ENCODE assay signal across 8 mouse cellular contexts in genomic region chr7:64839281-64839680, GRCm38 (mm10). TPM values are rescaled to one million over a fixed set of nuclear protein-coding genes. Genes with fewer than 3 reads are reported as not detected.
DNase-seq lines count a peak whose midpoint lies in the region; ATAC-seq and TF ChIP-seq lines count a peak whose summit lies in the region.
"Had no signal": no experiment of that assay in that cellular context is flagged by ENCODE, and none has a peak within 500 bp of the region (broad histone marks: within the 10 kb centered on the region; RNA-seq: fewer than 3 reads in every experiment).

No protein-coding gene starts in this region.

- H3K4me3 ChIP-seq in forebrain, embryonic 11.5 days (ENCODE audit: low read depth, low read length) = no peak overlapping the region
- no peak overlapping the region for H3K4me3 ChIP-seq in neural tube, embryonic 13.5 days
- H3K4me3 ChIP-seq in thymus, adult 2 months (ENCODE audit: control insufficient read depth, insufficient read depth, low read length) = no peak overlapping the region
- H3K4me3 ChIP-seq: erythroblast, embryonic 14.5 days had no signal

- TF ChIP-seq POLR2A in thymus, adult 2 months (IDR thresholded peaks at IDR 0.05; ENCODE audit: control insufficient read depth, extremely low read depth, insufficient read depth, low read length, poor library complexity) = no peak

- H3K4me1 ChIP-seq in forebrain, embryonic 11.5 days (replicated peaks; ENCODE audit: control insufficient read depth, insufficient read depth, low read length) = peaks cover 5% of the 10 kb centered on the region; the same call in 1 of the 2 replicates
- H3K4me1 ChIP-seq in neural tube, embryonic 13.5 days (replicated peaks) = peaks cover 30% of the 10 kb centered on the region
- no peaks in the 10 kb centered on the region for H3K4me1 ChIP-seq in thymus, adult 2 months (replicated peaks; ENCODE audit: control insufficient read depth, insufficient read depth, low read length)

- no peaks in the 10 kb centered on the region for H3K36me3 ChIP-seq in forebrain, embryonic 11.5 days (ENCODE audit: control insufficient read depth, insufficient read depth, low read length)
- no peaks in the 10 kb centered on the region for H3K36me3 ChIP-seq in neural tube, embryonic 13.5 days
- no peaks in the 10 kb centered on the region for H3K36me3 ChIP-seq in thymus, adult 2 months (ENCODE audit: control insufficient read depth, insufficient read depth, low read length)

- peak; percentile 48 for DNase-seq in layer of hippocampus, adult 9-11 months
- DNase-seq in layer of hippocampus, adult 18-20 months (ENCODE audit: low spot score in 2 of 2) = no peak
- DNase-seq in brain, adult 2 months (ENCODE audit: low read depth, low spot score) = peak; percentile 58
- no peak for DNase-seq in forebrain, embryonic 11.5 days (ENCODE audit: low spot score)
- no peak for DNase-seq in retina, postnatal 1 day
- no peak for DNase-seq in thymus, adult 2 months

- no peak overlapping the region for H3K9ac ChIP-seq in forebrain, embryonic 11.5 days (ENCODE audit: low read length)
- H3K9ac ChIP-seq in neural tube, embryonic 13.5 days = no peak overlapping the region

- no peak for TF ChIP-seq CTCF in thymus, adult 2 months (IDR thresholded peaks at IDR 0.05; ENCODE audit: borderline replicate concordance, control insufficient read depth, extremely low read depth, insufficient read depth, low read length, poor library complexity)

- no peak for ATAC-seq in forebrain, embryonic 11.5 days (replicated peaks; ENCODE audit: low FRiP score)
- ATAC-seq in neural tube, embryonic 13.5 days (ENCODE audit: low read depth) = no peak; the same call in 1 of the 2 replicates

- no peaks in the 10 kb centered on the region for H3K9me3 ChIP-seq in forebrain, embryonic 11.5 days (ENCODE audit: control insufficient read depth, low read length)
- no peaks in the 10 kb centered on the region for H3K9me3 ChIP-seq in neural tube, embryonic 13.5 days

- 47% methylated on average over 2 of the region's 2 CpGs for WGBS in forebrain, embryonic 11.5 days
- 67% methylated on average over 2 of the region's 2 CpGs for WGBS in neural tube, embryonic 13.5 days
- WGBS in thymus, adult 2 months = 63% methylated on average over 2 of the region's 2 CpGs

- H3K27me3 ChIP-seq in forebrain, embryonic 11.5 days (ENCODE audit: control insufficient read depth, insufficient read depth, low read length) = no peaks in the 10 kb centered on the region
- H3K27me3 ChIP-seq in neural tube, embryonic 13.5 days = peaks cover 20% of the 10 kb centered on the region
- H3K27me3 ChIP-seq in thymus, adult 2 months (ENCODE audit: control insufficient read depth, insufficient read depth, low read length) = no peaks in the 10 kb centered on the region

- no peak overlapping the region for H3K27ac ChIP-seq in forebrain, embryonic 11.5 days (ENCODE audit: low read depth, low read length)
- H3K27ac ChIP-seq in neural tube, embryonic 13.5 days (replicated peaks) = no peak overlapping the region
- no peak overlapping the region for H3K27ac ChIP-seq in thymus, adult 2 months (ENCODE audit: control insufficient read depth, insufficient read depth, low read length)

- H3K4me2 ChIP-seq in forebrain, embryonic 11.5 days (ENCODE audit: low read depth, low read length, severe bottlenecking) = peak overlapping the region; percentile 60
- peak overlapping the region; percentile 55 for H3K4me2 ChIP-seq in neural tube, embryonic 13.5 days

RNA-seq across cellular contexts. Expression of gene Nsmce3, which starts 33.5 kb away (rescaled TPM):
- 10 to 100 TPM; 15.9 to 16.9 TPM for total RNA-seq in layer of hippocampus, adult 18-20 months (2021)
- 11.0 and 11.5 TPM in 2 replicates for polyA plus RNA-seq in forebrain, embryonic 11.5 days (2014; fragmentation: Nextera tagmentation; extraction: Ambion mirVana)
- 9.7 and 10.4 TPM in 2 replicates for polyA plus RNA-seq in neural tube, embryonic 13.5 days (2015; fragmentation: Nextera tagmentation; extraction: Ambion mirVana)
- 6.3 and 7.6 TPM in 2 replicates for polyA plus RNA-seq in thymus, adult 2 months (2012; rRNA removed)

Comparison
In these comparisons a context has a peak if more than half of its experiments do, and no peak if none do; other contexts are left out.
1. DNase-seq: peak in layer of hippocampus, adult 9-11 months (single experiment) and brain, adult 2 months (single experiment); none in layer of hippocampus, adult 18-20 months (0 of 2), forebrain, embryonic 11.5 days (single experiment), retina, postnatal 1 day (single experiment) and thymus, adult 2 months (single experiment).